Mouse (Mus musculus) spleen, embryonic (tissue): ENCODE measurements around the gene Cpn1.

Experiments
- CTCF ChIA-PET: fragments of 350-600 bp; sonication (Branson Sonifier 250); formaldehyde crosslinking; loops from one replicate; lab custom pipeline; 2022; lab: Charles Lee

The Cpn1 gene

DNA sequence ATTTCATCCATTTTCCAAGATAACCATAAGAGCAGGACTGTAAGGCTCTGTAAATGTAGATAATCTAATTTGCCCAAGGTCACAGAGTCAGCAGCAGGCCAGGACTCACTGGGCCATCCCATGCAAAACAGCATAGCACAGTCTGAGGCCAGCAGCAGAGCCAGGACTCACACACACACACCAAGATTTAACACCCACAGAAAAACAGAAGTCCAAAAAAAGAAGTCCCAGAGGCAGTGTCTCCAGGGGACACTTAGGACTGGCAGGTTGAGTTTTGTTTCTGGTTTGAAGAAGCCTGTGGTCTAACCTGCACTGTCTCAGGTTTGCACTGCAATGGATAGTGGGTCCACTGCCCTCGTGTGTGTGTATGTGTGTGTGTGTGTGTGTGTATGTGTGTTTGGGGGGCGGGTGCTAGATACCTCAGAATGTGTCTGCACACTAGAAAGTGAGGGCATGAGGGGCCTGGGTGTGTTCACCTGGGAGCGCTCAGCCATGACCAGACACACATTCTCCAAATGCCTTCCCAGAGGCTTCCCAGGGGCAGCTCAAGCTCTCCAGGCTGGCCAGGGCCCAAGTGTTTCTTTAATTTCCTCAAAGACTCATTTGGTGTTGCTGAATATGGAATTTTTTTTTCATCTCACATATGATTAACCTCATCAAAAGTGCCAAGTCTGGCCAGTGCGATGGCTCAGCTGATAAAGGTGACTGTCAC lies 73.4 kb downstream of the Cpn1 start:
- CTCF ChIA-PET, result no interaction called here

DNA sequence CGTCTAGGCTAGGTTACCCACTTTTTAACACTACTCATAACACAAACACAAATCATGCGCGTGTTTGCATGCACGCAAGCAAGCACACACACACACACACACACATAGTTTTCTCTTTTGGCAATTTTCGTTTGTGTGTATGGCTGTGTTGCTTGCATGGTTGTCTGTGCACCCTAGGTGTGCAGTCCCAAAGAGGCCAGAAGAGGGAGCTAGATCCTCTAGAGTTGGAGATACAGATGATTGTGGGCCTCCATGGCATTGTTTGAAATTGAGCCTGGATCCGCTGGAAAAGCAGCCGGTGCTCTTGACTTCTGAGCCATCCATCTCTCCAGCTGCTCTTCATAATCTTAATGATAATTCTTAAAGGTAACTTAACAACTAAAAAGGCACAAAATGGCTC lies 79.9 kb downstream of the Cpn1 start:
- CTCF ChIA-PET, result interaction anchor here (0.7 to 0.8 kb wide), 3 partner anchors 9 to 85 kb away, joined by 4 to 10 read pairs (median 4); no protein-coding TSS in a partner anchor
